Mouse (Mus musculus) CH12.LX (cell line): ENCODE data around the gene Nrros.

Source experiments
- CHD1 ChIP-seq: IDR thresholded peaks from 2 replicates; pipeline ENCODE4 v1.6.1; 2012; ENCODE audit warnings: low read depth, low read length, improper control_type of control experiment, inconsistent platforms
- CHD2 ChIP-seq: IDR thresholded peaks from 2 replicates; pipeline ENCODE4 v1.6.1; 2011; ENCODE audit warnings: low read length, improper control_type of control experiment
- CTCF ChIP-seq, 2 experiments: IDR thresholded peaks in 1 of 2; conservative IDR thresholded peaks in 1 of 2; 2 replicates each; pipeline ENCODE4 v1.5.1; 2011 to 2012; ENCODE audit warnings: low read depth in 2 of 2, low read length in 2 of 2, improper control_type of control experiment in 1 of 2, inconsistent platforms in 1 of 2, mild to moderate bottlenecking in 1 of 2, moderate library complexity in 1 of 2
- E2F4 ChIP-seq: IDR thresholded peaks from 2 replicates; pipeline ENCODE4 v1.6.1; 2011; ENCODE audit warnings: low read depth, low read length, improper control_type of control experiment; ENCODE audit not compliant: insufficient replicate concordance
- EP300 ChIP-seq: IDR thresholded peaks from 2 replicates; pipeline ENCODE4 v1.6.1; 2011; ENCODE audit warnings: low read length, improper control_type of control experiment
- MAFK ChIP-seq: IDR thresholded peaks from 2 replicates; pipeline ENCODE4 v1.6.1; 2011; ENCODE audit warnings: low read length, improper control_type of control experiment; ENCODE audit not compliant: insufficient replicate concordance
- MEF2A ChIP-seq: IDR thresholded peaks from 2 replicates; pipeline ENCODE4 v1.6.1; 2014; ENCODE audit warnings: low read depth, mild to moderate bottlenecking, inconsistent platforms, low read length, improper control_type of control experiment, borderline replicate concordance
- NELFE ChIP-seq: IDR thresholded peaks from 2 replicates; pipeline ENCODE4 v1.6.1; 2011; ENCODE audit warnings: low read depth, low read length, improper control_type of control experiment
- POLR2A ChIP-seq: IDR thresholded peaks from 2 replicates; pipeline ENCODE4 v1.6.1; 2011; ENCODE audit warnings: low read depth, mild to moderate bottlenecking, improper control_type of control experiment, low read length
- SIN3A ChIP-seq: IDR thresholded peaks from 2 replicates; pipeline ENCODE4 v1.6.1; 2012; ENCODE audit warnings: low read length, improper control_type of control experiment, inconsistent platforms
- SMC3 ChIP-seq: IDR thresholded peaks from 2 replicates; pipeline ENCODE4 v1.6.1; 2011; ENCODE audit warnings: low read depth, low read length, improper control_type of control experiment
- TCF12 ChIP-seq: IDR thresholded peaks from 2 replicates; pipeline ENCODE4 v1.6.1; 2014; ENCODE audit warnings: low read depth, mild to moderate bottlenecking, inconsistent platforms, low read length, improper control_type of control experiment
- ZKSCAN1 ChIP-seq: IDR thresholded peaks from 2 replicates; pipeline ENCODE4 v1.6.1; 2012; ENCODE audit warnings: low read depth, inconsistent platforms, low read length, improper control_type of control experiment, borderline replicate concordance

DNA sequence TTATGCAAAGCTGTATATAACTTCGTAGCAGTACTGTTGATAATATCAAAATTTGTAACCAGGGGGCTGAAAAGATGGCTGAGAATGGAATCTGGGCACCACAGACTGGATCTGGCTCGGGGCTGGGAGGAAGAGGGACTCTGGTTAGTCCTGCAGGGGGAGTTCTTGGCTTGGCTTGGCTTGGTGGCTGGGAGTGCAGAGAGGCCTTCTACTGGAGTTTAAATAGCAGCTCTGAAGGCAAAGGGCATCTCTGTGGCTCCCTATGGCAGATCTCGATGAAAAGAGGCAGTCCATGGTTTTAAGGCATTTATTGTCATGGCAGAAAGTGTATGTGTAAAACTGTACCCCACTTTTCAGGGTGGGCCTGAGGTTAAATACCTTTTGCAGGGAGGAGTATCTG lies 39.5 kb upstream of the Nrros start:
- TF ChIP-seq SMC3 (peak; percentile 45), CTCF (conservative IDR thresholded peaks at IDR 0.05 in 1 of 2, IDR thresholded peaks at IDR 0.05 in 1 of 2; ENCODE audit: low read depth in 2 of 2, low read length in 2 of 2) (peak in 1 of 2 experiments; percentile 58; a peak in 2 of 4 replicates), MEF2A (no peak), NELFE (no peak), POLR2A (no peak), CHD2 (no peak), CHD1 (no peak), TCF12 (no peak), E2F4 (no peak), SIN3A (no peak), ZKSCAN1 (no peak), MAFK (no peak), EP300 (no peak)
